Mouse (Mus musculus): ENCODE results near the gene Mfsd9. TPM values are rescaled to one million over a fixed set of nuclear protein-coding genes. Genes with fewer than 3 reads are reported as not detected.
A peak's percentile ranks its signal among the peaks of the same experiment; 100 is the strongest.

Mfsd9 gene
- polyA plus RNA-seq (2011; ENCODE audit: insufficient read depth, insufficient read length, low replicate concordance, missing spikeins), result 0.40 TPM in 1 of 2 replicates, not detected in the other

- peak within 1 kb of the TSS; percentile 94 for H3K4me3 ChIP-seq (replicated peaks; ENCODE audit: control insufficient read depth, low read depth, low read length)
- peaks cover 2% of the 10 kb centered on the region for H3K4me1 ChIP-seq (ENCODE audit: control insufficient read depth, insufficient read depth, low read length)
- TF ChIP-seq POLR2A (IDR thresholded peaks at IDR 0.05; ENCODE audit: borderline replicate concordance, control insufficient read depth, low read depth, low read length), result peak; percentile 20; the same call in 1 of the 2 replicates
- no peak for TF ChIP-seq CTCF (IDR thresholded peaks at IDR 0.05; ENCODE audit: control insufficient read depth, insufficient read depth, low read length)
- H3K27ac ChIP-seq (ENCODE audit: control insufficient read depth, insufficient read depth, low read depth, low read length, poor library complexity), result peak within 1 kb of the TSS; percentile 51; the same call in 1 of the 2 replicates
- WGBS, result 2% methylated on average over 38 of the region's 38 CpGs
Observed at GRCm38 (mm10) chr1:40790324-40791141, at the start of gene Mfsd9. Mfsd9 (minus strand) TSS chr1:40790687.

- Histone ChIP-seq H3K4me1 (ENCODE audit: control insufficient read depth, insufficient read depth, low read length) (no peaks in the 10 kb centered on the region), H3K4me3 (replicated peaks; ENCODE audit: control insufficient read depth, low read depth, low read length) (no peak overlapping the region), H3K27ac (ENCODE audit: control insufficient read depth, insufficient read depth, low read depth, low read length, poor library complexity) (no peak overlapping the region)
- TF ChIP-seq POLR2A (IDR thresholded peaks at IDR 0.05; ENCODE audit: borderline replicate concordance, control insufficient read depth, low read depth, low read length), result no peak
- TF ChIP-seq CTCF (IDR thresholded peaks at IDR 0.05; ENCODE audit: control insufficient read depth, insufficient read depth, low read length), result no peak
- 76% methylated on average over 4 of the region's 4 CpGs for WGBS
Observed at GRCm38 (mm10) chr1:40835468-40835867, 45.0 kb upstream of the Mfsd9 start.

GRCm38 (mm10) chr1:40830712-40831507, 40.4 kb upstream of the Mfsd9 start:
- 80% methylated on average over 4 of the region's 4 CpGs for WGBS
- Histone ChIP-seq H3K4me1 (ENCODE audit: control insufficient read depth, insufficient read depth, low read length) (no peaks in the 10 kb centered on the region), H3K27ac (ENCODE audit: control insufficient read depth, insufficient read depth, low read depth, low read length, poor library complexity) (no peak overlapping the region), H3K4me3 (replicated peaks; ENCODE audit: control insufficient read depth, low read depth, low read length) (no peak overlapping the region)
- TF ChIP-seq CTCF (IDR thresholded peaks at IDR 0.05; ENCODE audit: control insufficient read depth, insufficient read depth, low read length) (no peak), POLR2A (IDR thresholded peaks at IDR 0.05; ENCODE audit: borderline replicate concordance, control insufficient read depth, low read depth, low read length) (no peak)

- TF ChIP-seq CTCF (IDR thresholded peaks at IDR 0.05; ENCODE audit: control insufficient read depth, insufficient read depth, low read length) (no peak), POLR2A (IDR thresholded peaks at IDR 0.05; ENCODE audit: borderline replicate concordance, control insufficient read depth, low read depth, low read length) (no peak)
- no peaks in the 10 kb centered on the region for H3K4me1 ChIP-seq (ENCODE audit: control insufficient read depth, insufficient read depth, low read length)
- H3K27ac ChIP-seq (ENCODE audit: control insufficient read depth, insufficient read depth, low read depth, low read length, poor library complexity), result no peak overlapping the region
- H3K4me3 ChIP-seq (replicated peaks; ENCODE audit: control insufficient read depth, low read depth, low read length), result no peak overlapping the region
- WGBS, result 47% methylated on average over 10 of the region's 10 CpGs
Observed at GRCm38 (mm10) chr1:40829213-40829914, 38.9 kb upstream of the Mfsd9 start.

GRCm38 (mm10) chr1:40825826-40826225, 35.3 kb upstream of the Mfsd9 start:
- no peaks in the 10 kb centered on the region for H3K4me1 ChIP-seq (ENCODE audit: control insufficient read depth, insufficient read depth, low read length)
- WGBS, result 75% methylated on average over 7 of the region's 7 CpGs
- no peak for TF ChIP-seq CTCF (IDR thresholded peaks at IDR 0.05; ENCODE audit: control insufficient read depth, insufficient read depth, low read length)
- TF ChIP-seq POLR2A (IDR thresholded peaks at IDR 0.05; ENCODE audit: borderline replicate concordance, control insufficient read depth, low read depth, low read length), result no peak

GRCm38 (mm10) chr1:40824936-40825335, 34.4 kb upstream of the Mfsd9 start:
- no peak overlapping the region for H3K4me3 ChIP-seq (replicated peaks; ENCODE audit: control insufficient read depth, low read depth, low read length)
- no peaks in the 10 kb centered on the region for H3K4me1 ChIP-seq (ENCODE audit: control insufficient read depth, insufficient read depth, low read length)
- no peak overlapping the region for H3K27ac ChIP-seq (ENCODE audit: control insufficient read depth, insufficient read depth, low read depth, low read length, poor library complexity)
- no peak for TF ChIP-seq POLR2A (IDR thresholded peaks at IDR 0.05; ENCODE audit: borderline replicate concordance, control insufficient read depth, low read depth, low read length)
- WGBS, result 72% methylated on average over 8 of the region's 8 CpGs

More at GRCm38 (mm10) chr1:40825826-40826225, 35.3 kb upstream of the Mfsd9 start:
- Histone ChIP-seq H3K4me3 (replicated peaks; ENCODE audit: control insufficient read depth, low read depth, low read length) (no peak overlapping the region), H3K27ac (ENCODE audit: control insufficient read depth, insufficient read depth, low read depth, low read length, poor library complexity) (no peak overlapping the region)

- H3K27ac ChIP-seq (ENCODE audit: control insufficient read depth, insufficient read depth, low read depth, low read length, poor library complexity), result no peak overlapping the region
- 71% methylated on average over 4 of the region's 4 CpGs for WGBS
- H3K4me3 ChIP-seq (replicated peaks; ENCODE audit: control insufficient read depth, low read depth, low read length), result no peak overlapping the region
- H3K4me1 ChIP-seq (ENCODE audit: control insufficient read depth, insufficient read depth, low read length), result no peaks in the 10 kb centered on the region
- TF ChIP-seq CTCF (IDR thresholded peaks at IDR 0.05; ENCODE audit: control insufficient read depth, insufficient read depth, low read length), result no peak
- no peak for TF ChIP-seq POLR2A (IDR thresholded peaks at IDR 0.05; ENCODE audit: borderline replicate concordance, control insufficient read depth, low read depth, low read length)
Observed at GRCm38 (mm10) chr1:40824517-40824916, 34.0 kb upstream of the Mfsd9 start.

Data from bone marrow, adult 2 months (tissue).